Mouse (Mus musculus): ENCODE measurements around the gene Tdp1. TPM values are rescaled to one million over a fixed set of nuclear protein-coding genes. Genes with fewer than 3 reads are reported as not detected.

The Tdp1 gene
- 3.2 TPM for polyA plus RNA-seq (2014; fragmentation: Illumina TruSeq; extraction: RNeasy Lipid Tissue Mini Kit (QIAGEN cat#74804); ENCODE audit: low read depth, low replicate concordance)

DNA sequence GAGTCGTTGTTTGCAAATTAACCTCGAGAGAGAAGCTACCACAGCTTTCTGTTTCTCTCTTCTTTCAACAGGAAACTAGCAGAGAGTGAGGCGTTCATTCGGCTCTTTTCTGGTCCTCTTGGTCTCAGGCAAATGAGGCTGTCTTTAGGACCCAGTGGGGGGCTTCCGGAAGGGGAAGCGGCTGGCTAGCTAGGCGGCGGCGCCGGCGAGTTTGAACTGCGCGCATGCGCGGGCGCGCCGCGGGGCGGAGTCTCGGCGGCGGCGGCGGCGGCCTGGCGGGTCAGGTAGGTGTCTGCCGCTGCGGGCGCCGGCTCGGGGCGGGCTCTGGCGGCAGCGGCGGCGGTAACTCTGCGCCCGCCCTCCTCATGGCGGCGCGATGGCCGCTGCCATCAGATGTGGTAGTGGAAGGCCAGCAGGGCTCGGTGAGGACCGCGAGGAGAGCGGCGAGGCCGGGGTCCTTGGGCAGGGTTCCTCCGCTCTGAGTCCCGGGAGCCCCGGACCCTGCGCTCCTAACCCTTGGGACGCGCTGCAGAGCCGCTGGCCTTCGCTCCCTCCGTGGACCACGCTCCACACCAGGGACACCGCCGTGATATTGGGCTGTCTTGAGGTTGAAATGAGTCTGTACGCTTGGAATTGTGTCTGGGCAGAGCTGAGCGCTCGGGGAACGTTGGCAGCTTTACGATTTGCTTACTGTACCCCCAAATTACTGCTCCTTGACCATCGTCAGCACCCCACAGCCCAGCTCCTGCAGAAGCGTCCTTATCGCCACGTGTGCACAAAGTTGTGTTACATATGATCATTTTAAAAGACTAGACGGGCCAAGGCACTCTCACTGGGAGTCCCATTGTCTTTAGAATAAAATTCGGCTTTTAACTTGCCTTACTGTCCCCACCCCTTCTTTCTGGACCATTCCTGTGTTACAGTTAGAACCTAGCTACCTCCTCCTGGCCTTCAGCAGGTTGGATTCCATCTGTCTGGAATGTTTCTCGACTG, at the start of gene Tdp1, which contains the start of gene Efcab11:
TSS of gene Tdp1 (plus strand) at position 249 of the 993 bp plus-strand sequence.
TSS of gene Efcab11 (minus strand) at position 171 of the 993 bp plus-strand sequence.

DNA sequence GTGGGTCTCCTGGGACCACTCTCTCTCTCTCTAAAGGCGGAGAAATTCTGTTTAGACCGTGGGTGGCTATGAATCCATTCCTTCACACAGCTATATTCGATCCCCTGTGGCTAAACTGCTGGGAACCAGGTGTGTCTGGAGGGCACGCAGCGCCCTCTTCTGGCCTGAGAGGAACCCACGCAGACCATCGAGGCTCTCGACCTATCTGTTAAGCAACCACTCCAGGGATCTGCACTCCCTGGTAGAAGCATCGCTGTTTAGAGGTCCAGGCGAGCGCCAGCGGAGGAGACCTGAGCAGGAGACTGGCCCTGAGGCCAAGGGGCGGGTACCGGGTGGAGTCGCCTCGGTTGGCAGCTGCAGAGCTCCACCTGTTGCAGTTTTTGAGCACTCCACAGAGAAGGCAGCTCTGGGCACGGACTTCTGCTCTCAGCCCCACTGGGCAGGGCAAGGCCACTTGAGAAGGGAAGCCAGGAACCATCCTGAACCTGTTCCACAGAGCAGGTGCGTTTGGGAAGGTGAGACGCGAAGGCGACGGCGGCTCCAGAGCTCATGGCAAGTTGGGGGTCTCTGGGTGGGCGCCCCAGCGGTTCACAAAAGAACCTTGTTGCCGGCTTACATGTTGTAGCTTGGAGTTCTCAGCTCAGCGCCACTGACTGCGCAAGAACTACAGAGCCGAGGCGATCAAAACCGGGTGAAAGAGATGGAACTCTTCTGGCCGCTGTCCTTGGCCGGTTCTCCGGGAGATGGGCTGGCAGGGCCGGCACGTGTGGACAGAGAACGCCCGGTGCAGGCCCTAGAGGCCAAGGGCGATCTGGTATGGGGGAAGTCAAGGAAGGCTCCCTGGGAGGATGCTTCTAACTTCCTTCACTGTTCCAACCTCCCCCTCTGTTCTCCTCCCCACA, 80.2 kb downstream of the Tdp1 start, which contains the start of gene Kcnk13:
TSS of gene Kcnk13 (plus strand) at position 199 of the 902 bp plus-strand sequence.

Other genes starting within 250 kb of the Tdp1 start
- 0.49 TPM for gene Efcab11, start 78 bp upstream of the Tdp1 start, polyA plus RNA-seq (2014; fragmentation: Illumina TruSeq; extraction: RNeasy Lipid Tissue Mini Kit (QIAGEN cat#74804); ENCODE audit: low read depth, low replicate concordance)
- gene Kcnk13, start 80.0 kb downstream of the Tdp1 start, polyA plus RNA-seq (2014; fragmentation: Illumina TruSeq; extraction: RNeasy Lipid Tissue Mini Kit (QIAGEN cat#74804); ENCODE audit: low read depth, low replicate concordance): not detected
- gene Psmc1, start 225.6 kb downstream of the Tdp1 start, polyA plus RNA-seq (2014; fragmentation: Illumina TruSeq; extraction: RNeasy Lipid Tissue Mini Kit (QIAGEN cat#74804); ENCODE audit: low read depth, low replicate concordance): 243 TPM

Data from kidney, adult 10 weeks (tissue).